Mouse (Mus musculus) liver, embryonic 11.5 days (tissue): Measurements from ENCODE around the gene Tmem63a. TPM values are rescaled to one million over a fixed set of nuclear protein-coding genes. Genes with fewer than 3 reads are reported as not detected.
"Not testable (repeated sequence)": the region's sequence is repeated elsewhere in the genome, so short reads cannot be mapped to it uniquely, and the experiment has no call there.

Experiments used
- ATAC-seq: fragments of 200-750 bp; cut with Nextera tagmentation; replicated peaks from 2 replicates; pipeline ENCODE4 v1.8.0; 2017; ENCODE audit warnings: moderate number of reproducible peaks, mild to moderate bottlenecking, moderate TSS enrichment, moderate library complexity; ENCODE audit not compliant: low FRiP score
- DNase-seq: peaks from one replicate; pipeline ENCODE4 v3.0.0-alpha.2; 2017; ENCODE audit warnings: low spot score
- H3K27ac ChIP-seq: fragments of 300-500 bp; sonication (generic); 2 replicates; pipeline ENCODE4 v1.5.1; 2014; ENCODE audit warnings: mild to moderate bottlenecking, low read depth, low read length, control low read depth
- H3K27me3 ChIP-seq: fragments of 300-500 bp; sonication (generic); replicated peaks from 2 replicates; pipeline ENCODE4 v1.6.1; 2014; ENCODE audit warnings: low read length, mixed read lengths; ENCODE audit not compliant: control insufficient read depth, insufficient read depth
- H3K36me3 ChIP-seq: fragments of 300-500 bp; sonication (generic); 2 replicates; pipeline ENCODE4 v1.6.1; 2014; ENCODE audit warnings: mild to moderate bottlenecking, low read length, moderate library complexity, mixed read lengths; ENCODE audit not compliant: control insufficient read depth, insufficient read depth
- H3K4me1 ChIP-seq: fragments of 300-500 bp; sonication (generic); replicated peaks from 2 replicates; pipeline ENCODE4 v1.6.1; 2014; ENCODE audit warnings: low read length, mixed read lengths; ENCODE audit not compliant: control insufficient read depth, insufficient read depth
- H3K4me2 ChIP-seq: fragments of 300-500 bp; sonication (generic); 2 replicates; pipeline ENCODE4 v1.6.1; 2014; ENCODE audit warnings: mild to moderate bottlenecking, control low read depth, moderate library complexity
- H3K4me3 ChIP-seq: fragments of 300-500 bp; sonication (generic); 2 replicates; pipeline ENCODE4 v1.5.1; 2014; ENCODE audit warnings: low read depth, low read length, control low read depth
- H3K9ac ChIP-seq: fragments of 300-500 bp; sonication (generic); 2 replicates; pipeline ENCODE4 v1.6.1; 2014; ENCODE audit warnings: low read depth, low read length, control low read depth
- H3K9me3 ChIP-seq: fragments of 300-500 bp; sonication (generic); 2 replicates; pipeline ENCODE4 v1.6.1; 2016; ENCODE audit warnings: low read length, inconsistent platforms, mixed read lengths; ENCODE audit not compliant: control insufficient read depth
- WGBS: fragments of 180-500 bp; shearing (Covaris S2); extraction: QIAGEN DNeasy Blood & Tissue Kit; methylation state at CpG from one replicate; pipeline ENCODE4 v1.1.7; 2014; 5-methylcytosine and 5-hydroxymethylcytosine counted together
- polyA plus RNA-seq: library from polyadenylated mRNA; unstranded; fragments of >200 nt; fragmentation: Nextera tagmentation; extraction: Ambion mirVana; gene quantifications from 2 replicates; pipeline ENCODE4 v1.2.1, GENCODE M21; 2014

Tmem63a gene
- polyA plus RNA-seq, 1 experiment from 2014 or later = 8.3 TPM

- no peak for ATAC-seq
- Histone ChIP-seq H3K9me3 (no peaks in the 10 kb centered on the region), H3K4me2 (no peak overlapping the region), H3K27ac (no peak overlapping the region), H3K27me3 (no peaks in the 10 kb centered on the region; the same call in 1 of the 2 replicates), H3K9ac (no peak overlapping the region), H3K4me3 (no peak overlapping the region), H3K36me3 (no peaks in the 10 kb centered on the region), H3K4me1 (peaks cover 4% of the 10 kb centered on the region; the same call in 1 of the 2 replicates)
- 79% methylated on average over 23 of the region's 24 CpGs for WGBS
- DNase-seq = no peak
Measured at GRCm38 (mm10) chr1:180979484-180980251, 37.5 kb downstream of the Tmem63a start.

- Histone ChIP-seq H3K9me3 (no peaks in the 10 kb centered on the region), H3K27ac (no peak overlapping the region), H3K27me3 (no peaks in the 10 kb centered on the region; the same call in 1 of the 2 replicates), H3K9ac (no peak overlapping the region), H3K4me2 (no peak overlapping the region), H3K4me3 (no peak overlapping the region), H3K4me1 (peaks cover 4% of the 10 kb centered on the region; the same call in 1 of the 2 replicates), H3K36me3 (no peaks in the 10 kb centered on the region)
- ATAC-seq = 0 out of 2 replicates have a peak, but pooled peaks have one; percentile 32
- WGBS = 71% methylated on average over 2 of the region's 2 CpGs
- DNase-seq = no peak
Measured at GRCm38 (mm10) chr1:180980464-180980863, 38.3 kb downstream of the Tmem63a start.

DNA sequence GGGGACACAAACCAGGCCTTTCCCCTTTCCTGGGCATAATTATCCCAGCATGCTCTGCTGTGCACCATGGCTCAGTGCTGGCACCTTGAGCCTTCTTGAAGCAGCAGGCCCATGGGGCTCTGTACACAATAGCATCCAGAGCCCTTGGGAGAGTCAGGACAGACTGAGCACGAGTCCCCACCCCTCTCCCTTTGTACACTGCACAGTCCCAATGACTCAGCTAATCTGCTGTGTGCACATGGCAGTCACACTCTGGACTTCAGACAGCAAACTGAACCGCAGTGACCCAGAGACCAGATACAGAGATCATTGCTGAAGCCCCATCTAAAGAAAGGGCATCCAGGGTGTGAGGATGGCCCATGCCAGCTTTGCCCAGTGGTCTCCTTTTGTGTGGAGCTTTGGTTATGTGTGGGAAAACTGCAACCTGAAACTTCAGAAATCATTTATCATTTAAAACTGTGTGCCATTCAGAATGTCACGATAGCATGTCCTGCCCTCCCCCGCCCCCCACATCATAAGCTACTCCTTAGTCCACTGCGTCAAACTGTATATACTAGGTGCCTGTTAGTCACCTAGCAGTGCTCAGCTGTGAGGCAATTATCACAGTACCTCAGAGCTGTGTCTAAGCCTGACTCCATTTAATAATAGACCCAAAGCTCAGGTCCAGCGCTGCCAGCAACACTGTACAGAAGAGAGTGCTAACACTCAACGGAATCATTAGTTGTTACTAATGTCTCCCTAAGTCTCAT, 39.3 kb downstream of the Tmem63a start:
- not testable (repeated sequence) for H3K9ac ChIP-seq, H3K4me2 ChIP-seq, H3K27me3 ChIP-seq, DNase-seq, H3K4me1 ChIP-seq, H3K9me3 ChIP-seq, H3K4me3 ChIP-seq, H3K27ac ChIP-seq, H3K36me3 ChIP-seq
- WGBS = 62% methylated on average over 7 of the region's 7 CpGs
- peak; percentile 93 for ATAC-seq

- ATAC-seq = no peak
Measured at GRCm38 (mm10) chr1:180986701-180987100, 44.6 kb downstream of the Tmem63a start.

GRCm38 (mm10) chr1:180987759-180988158, 45.6 kb downstream of the Tmem63a start:
- 2% methylated on average over 9 of the region's 9 CpGs for WGBS
- H3K9me3 ChIP-seq = no peaks in the 10 kb centered on the region
- ATAC-seq (peak; percentile 26; the same call in 1 of the 2 replicates), DNase-seq (peak; percentile 76)
- no peak overlapping the region for H3K4me2 ChIP-seq
- H3K4me1 ChIP-seq = no peaks in the 10 kb centered on the region
- H3K4me3 ChIP-seq = no peak overlapping the region
- H3K9ac ChIP-seq = no peak overlapping the region
- no peaks in the 10 kb centered on the region for H3K27me3 ChIP-seq
- H3K27ac ChIP-seq = no peak overlapping the region
- no peaks in the 10 kb centered on the region for H3K36me3 ChIP-seq

More at GRCm38 (mm10) chr1:180986701-180987100, 44.6 kb downstream of the Tmem63a start:
- Histone ChIP-seq H3K4me2 (no peak overlapping the region), H3K9me3 (no peaks in the 10 kb centered on the region), H3K27me3 (no peaks in the 10 kb centered on the region), H3K9ac (no peak overlapping the region), H3K27ac (no peak overlapping the region), H3K4me1 (peaks cover 1% of the 10 kb centered on the region; the same call in 1 of the 2 replicates), H3K4me3 (no peak overlapping the region), H3K36me3 (no peaks in the 10 kb centered on the region)
- WGBS = 90% methylated on average over 8 of the region's 8 CpGs
- DNase-seq = no peak

DNA sequence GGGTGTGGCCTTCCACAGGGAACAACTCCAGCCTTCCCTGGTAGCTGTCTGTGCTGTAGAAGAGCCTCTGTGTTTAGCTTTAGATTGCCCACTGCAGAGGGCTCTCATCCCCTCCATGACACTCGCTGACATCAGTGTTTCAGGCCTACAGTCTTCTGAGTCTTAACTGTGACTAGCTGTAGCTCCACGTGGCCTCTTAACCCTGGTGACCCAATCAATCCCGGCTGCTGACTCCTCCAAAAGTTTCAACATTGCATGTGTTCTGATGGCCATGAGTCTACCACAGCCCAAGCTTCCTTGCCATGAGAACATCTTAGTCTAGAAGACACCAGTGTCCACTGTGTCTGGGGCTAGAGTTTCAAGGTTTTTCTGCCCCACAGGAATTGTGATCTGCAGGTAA, 48.5 kb downstream of the Tmem63a start:
- no peak overlapping the region for H3K4me3 ChIP-seq
- DNase-seq (no peak), ATAC-seq (no peak)
- no peaks in the 10 kb centered on the region for H3K9me3 ChIP-seq
- H3K9ac ChIP-seq = no peak overlapping the region
- H3K36me3 ChIP-seq = no peaks in the 10 kb centered on the region
- H3K4me2 ChIP-seq = no peak overlapping the region
- H3K4me1 ChIP-seq = no peaks in the 10 kb centered on the region
- no peak overlapping the region for H3K27ac ChIP-seq
- no peaks in the 10 kb centered on the region for H3K27me3 ChIP-seq
- WGBS = 58% methylated on average over 3 of the region's 3 CpGs

GRCm38 (mm10) chr1:180992142-180992541, 50.0 kb downstream of the Tmem63a start:
- Histone ChIP-seq H3K9ac (no peak overlapping the region), H3K27me3 (no peaks in the 10 kb centered on the region), H3K9me3 (no peaks in the 10 kb centered on the region), H3K4me3 (no peak overlapping the region), H3K4me1 (no peaks in the 10 kb centered on the region), H3K36me3 (no peaks in the 10 kb centered on the region), H3K4me2 (no peak overlapping the region), H3K27ac (no peak overlapping the region)
- no peak for ATAC-seq
- 35% methylated on average over 3 of the region's 3 CpGs for WGBS
- no peak for DNase-seq

GRCm38 (mm10) chr1:181000501-181001092, 58.5 kb downstream of the Tmem63a start:
- Histone ChIP-seq H3K27ac (no peak overlapping the region), H3K4me3 (no peak overlapping the region), H3K9me3 (no peaks in the 10 kb centered on the region), H3K36me3 (no peaks in the 10 kb centered on the region), H3K9ac (no peak overlapping the region), H3K27me3 (no peaks in the 10 kb centered on the region), H3K4me2 (no peak overlapping the region), H3K4me1 (0 out of 2 replicates have a peak, but pooled peaks cover 4% of the 10 kb centered on the region)
- ATAC-seq (no peak), DNase-seq (no peak)
- 52% methylated on average over 10 of the region's 10 CpGs for WGBS
